Mouse (Mus musculus): ENCODE data around the gene Itgav.
A peak's percentile ranks its signal among the peaks of the same experiment; 100 is the strongest.

Itgav gene

DNA sequence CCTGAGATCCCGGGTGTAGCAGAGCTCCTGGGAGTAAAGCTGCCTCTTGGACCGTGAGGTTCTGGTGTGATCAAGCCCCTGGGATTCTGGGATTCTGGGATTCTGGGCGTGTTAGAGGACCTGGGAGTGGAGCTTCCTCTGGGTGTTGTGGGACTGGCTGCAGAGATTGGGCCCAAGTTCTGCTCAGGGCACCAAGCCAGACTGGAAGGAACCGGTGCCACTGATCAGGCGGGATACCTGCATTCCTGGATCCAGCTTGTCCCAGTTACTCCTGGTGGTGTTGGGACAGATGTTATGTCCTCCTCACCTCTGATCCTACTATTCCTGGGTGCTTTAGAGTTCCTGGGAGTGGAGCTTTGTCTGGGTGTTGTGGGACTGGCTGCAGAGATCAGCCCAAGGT lies 28.8 kb downstream of the Itgav start:
- DNase-seq = no peak

DNA sequence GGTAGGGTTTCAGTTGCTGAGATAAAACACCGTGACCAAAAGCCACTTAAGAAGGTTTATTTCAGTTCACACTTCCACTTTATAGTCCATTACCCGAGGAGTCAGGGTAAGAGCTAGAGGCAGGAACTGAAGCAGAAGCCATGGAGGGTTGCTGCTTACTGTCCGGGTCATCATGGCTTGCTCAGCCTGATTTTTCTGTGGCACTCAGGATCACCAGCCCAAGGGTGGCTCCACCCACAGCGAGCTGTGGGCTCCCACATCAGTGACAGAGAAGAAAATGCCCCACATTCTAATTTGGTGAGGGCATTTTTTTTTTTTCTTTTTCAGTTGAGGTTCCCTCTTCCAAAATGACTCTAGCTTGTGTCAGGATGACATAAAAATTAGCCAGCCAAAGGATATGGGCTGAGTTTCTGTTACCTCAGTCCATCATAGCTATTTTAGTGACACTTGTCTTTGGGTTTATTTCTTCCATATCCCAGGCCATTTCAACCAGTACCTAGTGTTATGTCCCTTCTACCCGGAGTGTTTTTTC lies 30.2 kb downstream of the Itgav start:
- no peak for DNase-seq

DNA sequence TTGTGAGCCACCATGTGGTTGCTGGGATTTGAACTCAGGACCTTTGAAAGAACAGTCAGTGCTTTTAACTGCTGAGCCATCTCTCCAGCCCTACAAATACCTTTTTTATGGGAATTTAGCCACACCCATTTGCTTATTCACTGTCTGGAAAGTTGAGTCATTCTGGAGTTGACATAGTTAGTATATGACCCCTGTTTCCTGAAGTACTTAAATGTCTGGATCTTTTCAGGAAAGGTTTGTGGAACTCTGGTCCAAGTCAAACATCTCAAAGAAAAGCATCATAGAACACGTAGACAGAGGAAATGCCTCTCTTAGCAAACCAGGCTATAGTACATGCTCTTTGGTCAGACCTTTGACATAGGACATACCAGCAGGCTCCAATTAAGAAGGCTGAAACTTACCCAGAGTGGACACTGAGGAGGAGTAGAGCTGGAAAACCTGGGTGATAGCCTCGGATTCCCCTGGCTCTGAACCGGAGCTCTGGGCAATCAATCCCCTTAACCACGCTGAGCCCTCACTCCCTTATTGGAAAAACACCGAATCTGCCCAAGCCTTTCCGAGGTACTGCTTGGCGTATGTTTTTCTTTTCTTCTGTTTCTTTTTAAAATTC lies 34.5 kb downstream of the Itgav start:
- no peak for DNase-seq

DNA sequence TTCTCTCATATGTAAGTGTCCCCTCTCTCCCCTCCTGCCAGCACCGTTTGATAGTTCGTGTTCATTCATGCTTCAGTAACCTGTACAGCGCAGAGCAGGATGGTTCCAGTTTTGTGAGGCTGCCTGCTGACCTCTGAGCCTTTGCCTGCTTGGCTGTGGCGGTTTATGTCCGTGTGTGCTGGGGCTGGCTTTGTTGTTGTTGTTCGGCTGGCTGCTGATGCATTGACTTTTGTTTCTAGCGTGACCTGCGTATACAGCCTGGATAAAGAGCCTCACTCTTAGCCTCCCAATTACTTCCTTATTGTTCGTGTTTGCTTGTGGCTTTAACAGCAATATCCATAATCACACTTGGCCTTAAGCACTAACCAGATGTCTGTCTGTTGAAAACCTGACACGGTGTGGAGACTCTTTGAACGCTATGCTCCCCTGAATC lies 35.0 kb downstream of the Itgav start:
- no peak for DNase-seq

DNA sequence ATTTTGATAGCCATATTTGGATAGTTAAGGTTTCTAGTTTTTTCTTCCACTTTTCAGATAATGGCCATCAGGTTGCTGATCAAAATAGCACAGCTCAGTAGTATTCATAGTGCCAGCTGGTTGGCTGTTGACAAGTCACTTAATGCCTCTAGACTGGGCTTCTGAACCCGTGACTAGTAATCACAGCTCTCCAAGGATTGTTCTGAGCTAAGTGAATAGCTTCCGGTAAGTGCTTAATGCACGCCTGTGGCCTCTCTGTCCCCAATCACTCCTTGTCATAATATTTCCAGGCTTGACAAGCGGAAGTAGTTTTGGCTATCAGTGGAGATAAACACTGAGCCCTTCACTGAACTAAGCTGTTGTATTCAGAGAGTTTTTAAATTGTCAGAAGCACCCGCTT lies 35.5 kb downstream of the Itgav start:
- DNase-seq = no peak

DNA sequence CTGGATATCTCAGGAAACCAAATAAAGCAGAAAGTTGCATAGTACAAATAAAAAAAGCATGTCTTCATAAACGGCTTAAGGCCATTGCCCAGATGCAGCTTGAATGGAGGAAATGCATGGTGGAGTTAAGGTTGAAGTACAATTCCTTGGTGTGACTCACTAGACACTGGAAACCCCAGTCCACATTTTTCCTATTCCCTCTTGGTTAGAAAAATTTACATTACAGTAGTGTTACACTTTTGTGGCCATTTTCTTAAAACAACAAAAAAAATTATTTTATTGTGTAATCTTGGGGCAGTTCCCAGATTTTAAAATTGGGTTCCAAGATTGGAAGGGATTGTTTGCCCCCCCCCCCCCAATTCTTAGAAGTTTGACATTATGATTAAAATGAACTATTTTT lies 35.9 kb downstream of the Itgav start:
- DNase-seq = no peak

- no peak for DNase-seq
Observed at GRCm38 (mm10) chr2:83761506-83761905, 37.3 kb downstream of the Itgav start.

DNA sequence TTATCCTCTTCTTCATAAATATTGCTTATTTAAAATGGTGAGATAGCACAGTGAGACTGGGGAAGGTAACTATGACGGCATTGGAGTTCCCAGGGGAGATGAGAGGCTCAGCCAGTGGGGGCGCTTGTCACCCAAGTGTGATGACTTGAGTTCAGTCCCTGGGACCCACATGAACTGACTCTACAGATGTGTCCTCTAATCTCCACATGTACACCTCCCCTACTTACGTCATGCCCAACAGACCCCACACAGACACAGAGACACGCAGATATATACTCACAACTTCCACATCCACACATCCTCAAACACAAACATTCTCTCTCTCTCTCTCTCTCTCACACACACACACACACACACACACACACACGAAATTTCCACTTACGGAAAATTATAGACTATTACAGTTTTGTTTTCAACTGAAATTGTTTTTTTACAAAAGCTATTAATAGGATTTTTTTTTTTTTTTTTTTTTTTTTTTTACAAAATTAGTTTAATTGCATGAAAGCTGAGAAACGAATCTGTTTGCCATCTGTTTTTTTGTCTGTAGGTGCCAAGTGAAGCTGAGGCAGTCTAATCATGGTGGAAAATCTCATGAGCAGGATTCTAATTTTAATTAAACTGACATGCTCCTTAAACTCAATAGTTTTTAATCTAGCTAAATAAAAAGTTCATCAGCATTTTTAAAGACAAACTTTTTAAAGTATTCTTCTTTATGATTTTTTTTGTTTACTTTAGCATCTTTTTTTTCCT lies 38.1 kb downstream of the Itgav start:
- peak; percentile 82 to 84 for DNase-seq

- DNase-seq = no peak
Observed at GRCm38 (mm10) chr2:83766058-83766457, 41.9 kb downstream of the Itgav start.

- no peak for DNase-seq
Observed at GRCm38 (mm10) chr2:83766878-83767277, 42.7 kb downstream of the Itgav start.

- DNase-seq = no peak
Observed at GRCm38 (mm10) chr2:83768311-83769047, 44.3 kb downstream of the Itgav start.

GRCm38 (mm10) chr2:83771155-83771812 lies 47.1 kb downstream of the Itgav start:
- peak; percentile 62 to 66 for DNase-seq

DNA sequence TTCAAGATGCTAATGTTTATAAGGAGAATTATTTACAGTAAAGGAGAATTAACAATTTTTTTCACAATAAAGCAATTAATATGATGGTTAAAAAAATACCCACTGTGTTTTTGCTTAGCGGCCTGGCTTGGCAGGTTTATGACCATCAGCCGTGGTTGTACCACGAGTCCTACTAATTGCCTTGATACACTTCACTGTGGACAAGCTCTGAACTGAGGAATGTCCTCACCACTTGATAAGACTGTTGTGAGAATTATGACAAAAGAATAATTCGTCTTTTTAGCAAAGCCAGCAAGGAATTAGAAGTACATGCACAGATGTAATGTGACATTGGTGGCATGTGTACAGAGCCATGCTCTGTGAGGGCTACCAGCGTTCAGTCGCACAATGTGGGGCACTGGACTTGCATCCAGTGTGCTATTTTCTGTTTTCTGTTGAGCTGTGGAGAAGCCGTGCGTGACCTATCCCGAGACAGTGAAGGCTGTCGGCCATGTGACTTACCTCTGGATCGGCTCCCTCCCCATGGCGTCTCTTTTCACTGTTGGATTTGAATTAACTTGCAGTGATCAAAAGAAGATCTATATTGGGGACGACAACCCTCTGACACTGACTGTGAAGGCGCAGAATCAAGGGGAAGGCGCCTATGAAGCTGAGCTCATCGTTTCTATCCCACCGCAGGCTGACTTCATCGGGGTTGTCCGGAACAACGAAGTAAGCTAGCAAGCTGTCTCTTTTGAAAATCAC lies 67.3 kb downstream of the Itgav start:
- no peak for DNase-seq

DNA sequence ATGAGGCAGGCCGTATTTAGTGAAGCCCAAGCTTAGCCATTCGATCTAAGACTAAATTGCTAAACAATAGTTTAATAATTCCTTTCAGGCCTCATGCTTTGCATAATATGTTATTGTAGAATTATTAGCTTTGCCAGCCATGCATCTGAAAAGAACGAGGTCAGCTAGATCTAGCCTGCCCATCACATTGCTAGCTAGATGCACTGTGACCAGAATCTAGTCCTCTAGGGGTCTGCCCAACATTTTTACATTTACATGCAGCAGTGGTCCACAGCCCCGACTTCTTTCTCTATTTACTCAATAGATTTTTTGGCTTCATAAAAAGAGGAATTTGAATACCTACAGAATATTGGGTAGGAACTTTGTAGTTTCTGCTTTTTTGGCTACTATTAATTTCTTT lies 67.9 kb downstream of the Itgav start:
- no peak for DNase-seq

DNA sequence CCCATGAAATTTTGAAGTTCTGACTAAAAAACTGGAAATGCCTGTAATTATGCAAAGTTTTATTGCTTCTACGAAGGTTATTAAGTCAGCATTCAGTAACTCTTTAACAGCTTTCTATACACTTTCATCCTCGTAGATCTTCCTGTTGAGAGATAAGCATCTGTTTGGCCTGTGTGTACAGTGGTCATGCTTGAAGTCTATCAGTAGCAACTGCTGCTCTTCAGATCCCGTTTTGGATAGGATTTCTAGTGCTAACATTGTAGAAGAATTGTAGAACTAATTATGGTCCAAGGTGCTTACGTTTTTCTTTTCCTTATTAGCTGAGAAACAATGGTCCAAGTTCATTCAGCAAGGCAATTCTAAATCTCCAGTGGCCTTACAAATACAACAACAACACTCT lies 71.6 kb downstream of the Itgav start:
- DNase-seq = no peak

- DNase-seq = no peak
Observed at GRCm38 (mm10) chr2:83797902-83798497, 73.8 kb downstream of the Itgav start.

- DNase-seq = peak; percentile 61 to 65
Observed at GRCm38 (mm10) chr2:83812483-83813272, 88.5 kb downstream of the Itgav start, which contains the start of gene Fam171b. Gene Fam171b, plus strand, starts transcription at chr2:83812636.

DNA sequence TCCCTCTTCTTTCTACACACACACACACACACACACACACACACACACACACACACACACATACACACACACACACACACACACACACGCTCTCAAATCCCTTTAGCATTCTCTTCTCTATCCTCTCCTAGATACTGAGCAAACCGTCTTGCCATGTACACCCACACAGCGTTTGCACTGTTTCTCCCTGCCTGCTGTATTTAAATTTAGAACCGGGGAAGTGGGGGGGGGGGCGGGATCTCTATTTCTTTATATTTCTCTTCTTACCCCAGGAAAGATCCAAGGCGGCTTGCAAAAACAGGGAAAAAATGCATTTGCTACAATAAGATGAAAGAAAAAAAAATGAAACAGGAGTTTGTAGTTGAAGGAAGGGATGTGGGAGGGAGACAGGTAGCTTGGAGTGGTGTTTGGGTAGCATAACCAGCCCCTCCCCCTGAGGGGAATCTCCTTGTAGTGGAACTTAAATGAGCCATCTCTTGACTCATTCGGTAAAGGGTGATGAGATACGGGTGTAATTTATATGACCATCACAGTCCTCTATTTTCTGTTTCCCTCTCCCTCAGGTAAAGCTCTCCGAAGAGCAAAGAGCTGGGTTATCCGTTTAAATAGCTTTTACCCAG lies 89.2 kb downstream of the Itgav start:
- DNase-seq = peak in 1 of 2 experiments; percentile 5

DNA sequence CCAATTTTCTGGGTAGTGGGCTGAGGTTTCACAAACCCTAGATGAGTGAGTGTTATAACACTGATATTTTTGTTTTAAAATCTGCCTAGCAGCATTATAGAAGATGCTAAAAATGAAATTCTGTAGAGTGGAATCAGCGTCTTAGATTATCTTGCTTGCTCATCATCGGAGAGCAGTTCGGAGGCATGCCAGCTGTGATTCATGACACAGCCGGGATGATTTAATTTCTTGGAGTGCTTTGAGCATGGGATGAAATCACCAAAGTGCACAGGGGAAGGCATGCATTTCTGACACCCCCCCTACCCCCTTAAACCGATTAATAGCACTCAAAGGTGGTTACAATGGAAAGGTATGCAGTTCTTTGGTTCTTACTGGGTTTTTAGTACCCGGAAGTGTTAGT lies 89.8 kb downstream of the Itgav start:
- no peak for DNase-seq

- no peak for DNase-seq
Observed at GRCm38 (mm10) chr2:83816147-83816546, 92.0 kb downstream of the Itgav start.

GRCm38 (mm10) chr2:83825161-83825560 lies 101.0 kb downstream of the Itgav start:
- no peak for DNase-seq
